Mouse (Mus musculus) myocyte (in vitro differentiated cells): ENCODE results near the gene Nsun2.

Experiments used
- E2F4 ChIP-seq: IDR thresholded peaks from one replicate; pipeline ENCODE4 v1.6.1; 2011; ENCODE audit warnings: mild to moderate bottlenecking, control low read depth, moderate library complexity; ENCODE audit not compliant: insufficient read depth
- MYOD1 ChIP-seq, 3 experiments: IDR thresholded peaks; one replicate each; pipeline ENCODE4 v1.6.1; 2011; ENCODE audit warnings: control low read depth in 2 of 3, low read depth in 2 of 3, mild to moderate bottlenecking in 2 of 3, moderate library complexity in 1 of 3; ENCODE audit not compliant: insufficient read length in 2 of 3, control insufficient read depth in 1 of 3
- POLR2A ChIP-seq: IDR thresholded peaks from one replicate; pipeline ENCODE4 v1.6.1; 2011; ENCODE audit warnings: low read depth, mild to moderate bottlenecking, control low read depth, moderate library complexity; ENCODE audit not compliant: insufficient read length
- SRF ChIP-seq: IDR thresholded peaks from one replicate; pipeline ENCODE4 v1.6.1; 2011; ENCODE audit warnings: low read depth; ENCODE audit not compliant: control insufficient read depth, insufficient read length
- TCF12 ChIP-seq: IDR thresholded peaks from one replicate; pipeline ENCODE4 v1.6.1; 2011; ENCODE audit warnings: mild to moderate bottlenecking, control low read depth; ENCODE audit not compliant: poor library complexity, insufficient read depth, severe bottlenecking

- no peak for TF ChIP-seq E2F4
- TF ChIP-seq SRF = no peak
- TF ChIP-seq POLR2A = no peak
- no peak for TF ChIP-seq TCF12
- no peak for TF ChIP-seq MYOD1 (IDR thresholded peaks at IDR 0.05; ENCODE audit: control insufficient read depth in 1 of 3, insufficient read length in 2 of 3, low read depth in 2 of 3)
Measured at GRCm38 (mm10) chr13:69537366-69537765, 3.8 kb downstream of the Nsun2 start.
